Mouse (Mus musculus) hindbrain, embryonic 13.5 days (tissue): ENCODE results near the gene Oxsr1. TPM values are rescaled to one million over a fixed set of nuclear protein-coding genes. Genes with fewer than 3 reads are reported as not detected.
A peak's percentile ranks its signal among the peaks of the same experiment; 100 is the strongest.
"Not testable (repeated sequence)": the region's sequence is repeated elsewhere in the genome, so short reads cannot be mapped to it uniquely, and the experiment has no call there.

ENCODE experiments used
- ATAC-seq: fragments of 200-750 bp; cut with Nextera tagmentation; 2 replicates; pipeline ENCODE4 v1.8.0; 2017; ENCODE audit warnings: moderate TSS enrichment; ENCODE audit not compliant: low FRiP score
- H3K27ac ChIP-seq: fragments of 300-500 bp; sonication (generic); 2 replicates; pipeline ENCODE4 v1.5.1; 2015; ENCODE audit warnings: inconsistent platforms, mild to moderate bottlenecking, moderate library complexity
- H3K27me3 ChIP-seq: fragments of 300-500 bp; sonication (generic); 2 replicates; pipeline ENCODE4 v1.6.1; 2015; ENCODE audit warnings: mild to moderate bottlenecking, inconsistent platforms
- H3K36me3 ChIP-seq: fragments of 300-500 bp; sonication (generic); 2 replicates; pipeline ENCODE4 v1.6.1; 2015; ENCODE audit warnings: mild to moderate bottlenecking, inconsistent platforms
- H3K4me1 ChIP-seq: fragments of 300-500 bp; sonication (generic); replicated peaks from 2 replicates; pipeline ENCODE4 v1.6.1; 2015; ENCODE audit warnings: inconsistent platforms
- H3K4me2 ChIP-seq: fragments of 300-500 bp; sonication (generic); 2 replicates; pipeline ENCODE4 v1.6.1; 2015; ENCODE audit warnings: inconsistent platforms, mild to moderate bottlenecking, moderate library complexity
- H3K4me3 ChIP-seq: fragments of 300-500 bp; sonication (generic); 2 replicates; pipeline ENCODE4 v1.5.1; 2015; ENCODE audit warnings: mild to moderate bottlenecking, inconsistent platforms
- H3K9ac ChIP-seq: fragments of 300-500 bp; sonication (generic); 2 replicates; pipeline ENCODE4 v1.6.1; 2015; ENCODE audit warnings: mild to moderate bottlenecking, inconsistent platforms
- H3K9me3 ChIP-seq: fragments of 300-500 bp; sonication (generic); 2 replicates; pipeline ENCODE4 v1.6.1; 2016; ENCODE audit warnings: inconsistent platforms
- WGBS: fragments of 180-500 bp; shearing (Covaris S2); methylation state at CpG from one replicate; pipeline ENCODE4 v1.1.7; 2015; 5-methylcytosine and 5-hydroxymethylcytosine counted together
- polyA plus RNA-seq: library from polyadenylated mRNA; unstranded; fragments of >200 nt; fragmentation: Nextera tagmentation; extraction: Ambion mirVana; gene quantifications from 2 replicates; pipeline ENCODE4 v1.2.1, GENCODE M21; 2015

Oxsr1 gene
- polyA plus RNA-seq, 1 experiment from 2014 or later = 11.8 TPM

DNA sequence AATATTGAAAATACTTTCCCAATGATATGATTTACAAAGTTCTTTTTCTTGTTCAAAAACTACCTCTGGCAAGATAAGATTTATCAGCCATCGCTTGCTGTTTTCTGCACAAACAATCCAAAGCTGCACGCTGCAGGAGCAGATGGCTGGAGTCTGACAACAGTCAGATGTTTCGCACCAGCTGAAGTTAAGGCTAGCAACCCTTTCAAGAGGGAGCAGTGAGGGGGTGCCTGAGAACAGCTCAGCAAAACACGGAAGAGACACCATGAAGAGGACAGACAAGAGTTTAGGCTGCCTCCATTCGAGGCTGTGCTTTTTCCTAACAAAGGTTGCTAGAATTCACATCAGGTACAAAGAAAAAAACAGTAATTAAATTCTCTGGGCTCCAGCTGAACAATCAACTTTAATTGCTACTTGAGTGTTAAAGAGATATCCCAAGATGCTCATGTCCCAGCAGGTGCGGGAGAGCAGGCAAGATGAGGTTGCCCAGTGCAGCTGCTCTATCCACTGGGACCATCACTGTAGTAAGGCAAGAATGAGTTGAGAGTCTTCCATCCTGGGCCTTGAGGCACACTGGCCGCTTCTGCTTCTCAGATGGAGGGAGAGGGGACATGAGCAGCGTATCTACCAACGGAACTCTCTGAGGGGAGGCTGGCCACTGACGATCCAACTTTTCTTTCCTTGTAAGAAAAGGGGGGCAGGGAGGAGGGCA, 81.8 kb downstream of the Oxsr1 start:
- 76% methylated on average over 10 of the region's 10 CpGs for WGBS
- Histone ChIP-seq H3K27ac (0 out of 2 replicates have a peak overlapping the region, but pooled peaks have one; percentile 60), H3K4me2 (no peak overlapping the region), H3K9me3 (no peaks in the 10 kb centered on the region), H3K27me3 (no peaks in the 10 kb centered on the region), H3K4me3 (no peak overlapping the region), H3K9ac (no peak overlapping the region), H3K36me3 (peaks cover 60% of the 10 kb centered on the region), H3K4me1 (no peaks in the 10 kb centered on the region)
- no peak for ATAC-seq

DNA sequence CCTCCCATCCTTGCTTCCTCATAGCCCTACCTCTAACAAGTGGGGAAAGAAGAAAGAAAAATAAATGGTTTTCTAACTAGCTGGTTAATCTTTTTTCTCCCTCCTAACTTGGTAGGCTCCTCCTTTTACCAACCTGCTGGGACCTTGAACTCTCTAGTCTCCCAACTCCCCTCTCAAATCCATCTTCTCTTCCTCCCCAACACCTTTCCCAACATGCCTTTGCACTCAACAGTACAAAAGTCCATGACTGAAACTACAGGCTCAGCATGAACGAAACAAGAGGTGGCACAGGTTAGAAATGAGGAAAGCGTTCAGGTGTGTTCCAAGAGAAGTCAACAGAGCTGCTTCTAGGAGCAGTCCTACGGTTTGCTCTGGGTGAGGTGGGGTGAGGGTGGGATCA, 83.0 kb downstream of the Oxsr1 start:
- Histone ChIP-seq H3K4me2 (no peak overlapping the region), H3K9me3 (no peaks in the 10 kb centered on the region), H3K27ac (no peak overlapping the region), H3K36me3 (peaks cover 55% of the 10 kb centered on the region), H3K27me3 (no peaks in the 10 kb centered on the region), H3K4me3 (no peak overlapping the region), H3K9ac (no peak overlapping the region), H3K4me1 (no peaks in the 10 kb centered on the region)
- ATAC-seq = no peak
- 95% methylated on average over 3 of the region's 3 CpGs for WGBS

DNA sequence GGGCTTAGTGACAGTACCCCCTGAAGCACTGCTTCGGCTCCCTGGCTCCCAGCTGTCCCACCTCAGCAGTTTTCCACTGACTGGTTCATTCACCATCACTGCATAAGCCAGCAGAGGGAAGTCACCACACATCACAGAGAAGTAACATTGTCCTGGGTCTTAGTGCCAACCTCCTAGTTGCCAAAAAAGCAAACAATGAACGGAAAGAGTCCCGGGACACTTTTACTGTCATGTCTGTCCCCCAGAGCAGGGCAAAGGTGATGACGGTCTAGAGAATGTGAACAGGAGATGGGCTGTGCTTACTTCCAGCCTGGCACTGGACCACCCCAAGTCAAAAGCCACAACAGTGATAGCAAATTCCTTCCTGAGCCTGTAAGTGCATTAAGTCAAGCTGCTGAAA, 83.4 kb downstream of the Oxsr1 start:
- H3K36me3 ChIP-seq = peaks cover 50% of the 10 kb centered on the region
- WGBS = 93% methylated on average over 4 of the region's 4 CpGs
- no peak for ATAC-seq

DNA sequence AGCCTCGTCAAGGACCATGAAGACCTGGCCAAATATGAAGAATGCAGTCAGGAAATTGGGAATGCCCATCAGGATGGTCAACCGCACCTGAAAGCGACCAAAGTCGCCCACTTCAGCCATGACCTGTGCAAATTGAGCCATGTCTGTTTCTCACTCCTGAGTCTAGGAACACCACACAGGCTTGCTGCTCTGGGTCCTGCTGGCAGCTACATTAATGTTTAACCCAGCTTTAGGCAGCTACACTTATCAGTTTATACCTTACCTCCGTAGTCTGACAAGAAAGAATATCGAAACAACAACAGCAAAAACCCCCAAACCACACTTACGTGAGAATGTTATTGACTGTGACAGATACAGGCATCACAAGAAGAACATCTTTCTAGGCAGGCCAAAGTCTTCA, 90.7 kb downstream of the Oxsr1 start:
- Histone ChIP-seq H3K4me3 (no peak overlapping the region), H3K4me2 (no peak overlapping the region), H3K4me1 (no peaks in the 10 kb centered on the region), H3K9me3 (no peaks in the 10 kb centered on the region), H3K9ac (no peak overlapping the region), H3K36me3 (peaks cover 7% of the 10 kb centered on the region), H3K27ac (no peak overlapping the region), H3K27me3 (no peaks in the 10 kb centered on the region)
- 96% methylated on average over 7 of the region's 7 CpGs for WGBS
- no peak for ATAC-seq

More for the DNA sequence above, 83.4 kb downstream of the Oxsr1 start:
- H3K4me2 ChIP-seq = no peak overlapping the region
- no peaks in the 10 kb centered on the region for H3K9me3 ChIP-seq
- no peak overlapping the region for H3K9ac ChIP-seq
- H3K27me3 ChIP-seq = no peaks in the 10 kb centered on the region
- no peak overlapping the region for H3K27ac ChIP-seq
- no peak overlapping the region for H3K4me3 ChIP-seq
- H3K4me1 ChIP-seq = no peaks in the 10 kb centered on the region

DNA sequence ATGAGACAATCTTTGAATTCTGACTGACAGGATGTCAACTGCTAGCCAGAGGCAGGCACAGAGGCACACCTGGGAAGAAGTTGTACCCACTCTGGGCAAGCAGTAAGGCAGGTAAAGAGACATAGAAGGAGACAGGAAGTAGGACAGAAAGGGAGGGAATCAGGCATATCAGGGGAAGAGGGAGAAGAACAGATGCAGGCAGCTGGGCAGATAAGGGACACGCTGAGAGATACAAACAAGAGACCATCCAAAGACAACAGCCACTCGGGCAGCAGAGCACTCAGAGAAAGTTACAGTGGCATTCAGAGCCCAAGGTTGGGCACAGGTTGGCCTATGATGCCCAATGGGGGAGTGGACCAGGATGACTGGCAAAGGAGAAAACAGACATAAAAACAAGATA, 91.4 kb downstream of the Oxsr1 start:
- Histone ChIP-seq H3K4me3 (no peak overlapping the region), H3K9ac (no peak overlapping the region), H3K36me3 (peaks cover 11% of the 10 kb centered on the region), H3K9me3 (no peaks in the 10 kb centered on the region), H3K27me3 (no peaks in the 10 kb centered on the region), H3K4me1 (no peaks in the 10 kb centered on the region), H3K4me2 (no peak overlapping the region), H3K27ac (no peak overlapping the region)
- WGBS = 89% methylated on average over 2 of the region's 2 CpGs
- no peak for ATAC-seq

DNA sequence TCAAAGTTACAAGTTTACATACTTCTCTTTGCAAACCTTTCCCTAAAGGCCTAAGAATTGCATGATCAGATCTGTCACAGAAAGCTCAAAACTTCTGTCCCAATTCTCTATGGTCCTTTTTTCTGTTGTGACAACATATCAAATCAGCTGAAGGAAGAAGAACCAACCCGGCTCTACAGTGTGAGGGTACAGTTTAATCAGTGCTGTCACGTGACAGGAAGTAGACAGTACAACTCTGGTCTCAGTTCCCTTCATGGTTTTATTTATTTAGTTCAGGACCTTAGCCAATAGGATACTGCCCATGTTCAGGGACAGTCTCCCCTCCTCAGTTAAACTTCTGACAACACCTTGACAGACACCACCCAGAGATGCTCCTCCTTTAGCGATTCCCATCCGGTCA, 102.0 kb downstream of the Oxsr1 start:
- WGBS = 91% methylated on average over 4 of the region's 4 CpGs
- Histone ChIP-seq H3K4me1 (no peaks in the 10 kb centered on the region), H3K27ac (no peak overlapping the region), H3K9me3 (no peaks in the 10 kb centered on the region; the same call in 1 of the 2 replicates), H3K4me2 (no peak overlapping the region), H3K9ac (no peak overlapping the region), H3K36me3 (peaks cover 49% of the 10 kb centered on the region), H3K4me3 (no peak overlapping the region), H3K27me3 (no peaks in the 10 kb centered on the region)
- ATAC-seq = no peak

DNA sequence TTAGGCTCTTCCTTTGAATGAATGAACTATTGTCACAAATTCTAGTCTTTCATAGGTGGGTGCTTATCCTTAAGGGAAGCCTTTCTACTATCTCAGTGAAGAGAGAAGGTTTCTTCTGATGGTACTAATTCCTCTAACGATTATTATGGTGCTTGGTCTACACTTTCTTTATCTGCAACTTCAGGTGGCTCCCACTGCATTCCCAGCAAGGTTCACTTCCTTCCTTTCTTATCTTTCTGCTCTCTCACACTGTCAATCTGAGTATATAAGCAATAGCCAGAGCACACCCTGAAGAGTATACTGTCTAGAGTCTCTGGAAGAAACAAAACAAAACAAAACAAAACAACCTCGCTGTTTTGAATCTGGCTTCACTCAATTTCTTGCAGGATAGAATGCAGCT, 102.6 kb downstream of the Oxsr1 start:
- WGBS = 93% methylated on average over 2 of the region's 2 CpGs
- ATAC-seq = no peak

DNA sequence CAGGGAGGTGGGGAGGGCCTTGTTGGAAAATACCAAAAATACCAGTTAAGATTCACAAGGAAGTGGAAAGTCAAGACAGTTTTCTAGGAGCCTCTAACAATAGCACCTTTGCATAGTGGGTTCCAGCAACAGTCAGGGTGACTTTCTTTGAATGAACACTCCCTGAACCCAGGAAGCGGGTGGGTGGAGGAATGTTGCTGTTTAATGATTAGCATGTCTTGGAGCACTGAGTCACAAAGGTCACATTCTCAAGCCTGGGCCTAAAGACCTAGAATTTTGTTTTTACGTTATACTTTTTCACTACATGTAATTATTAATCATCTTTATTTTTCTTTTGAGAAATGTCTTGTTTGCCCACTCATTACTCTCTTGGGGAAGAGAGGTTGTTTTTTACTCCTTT, 106.9 kb downstream of the Oxsr1 start:
- H3K9me3 ChIP-seq, H3K9ac ChIP-seq, H3K4me2 ChIP-seq, H3K27me3 ChIP-seq, H3K27ac ChIP-seq, H3K4me1 ChIP-seq, ATAC-seq, H3K4me3 ChIP-seq: not testable (repeated sequence)
- peaks cover 29% of the 10 kb centered on the region for H3K36me3 ChIP-seq
- WGBS = 91% methylated on average over 2 of the region's 2 CpGs

More for the DNA sequence above, 102.6 kb downstream of the Oxsr1 start:
- Histone ChIP-seq H3K27ac (no peak overlapping the region), H3K4me2 (no peak overlapping the region), H3K4me3 (no peak overlapping the region), H3K9me3 (no peaks in the 10 kb centered on the region; the same call in 1 of the 2 replicates), H3K27me3 (no peaks in the 10 kb centered on the region), H3K9ac (no peak overlapping the region), H3K36me3 (peaks cover 45% of the 10 kb centered on the region), H3K4me1 (no peaks in the 10 kb centered on the region)

DNA sequence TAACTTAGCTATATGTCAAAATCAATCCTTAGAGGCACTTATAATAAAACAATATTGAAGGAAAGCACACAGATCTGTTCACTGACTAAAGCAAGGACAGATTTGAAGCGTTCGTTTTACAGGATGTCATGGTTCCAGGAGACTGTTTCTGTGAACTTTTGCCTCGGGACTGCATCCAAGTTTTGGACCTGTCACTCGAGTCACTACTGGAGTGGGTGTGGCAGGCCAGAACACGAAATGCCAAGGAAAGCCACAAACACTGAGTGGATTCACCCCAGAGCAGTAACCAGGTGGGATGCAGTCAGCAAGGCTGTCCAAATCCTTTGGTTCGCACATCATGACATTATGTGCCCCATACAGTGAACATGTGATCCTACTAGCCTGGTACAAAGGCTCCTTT, 107.6 kb downstream of the Oxsr1 start:
- Histone ChIP-seq H3K27me3 (no peaks in the 10 kb centered on the region), H3K9ac (no peak overlapping the region), H3K4me3 (no peak overlapping the region), H3K4me1 (no peaks in the 10 kb centered on the region), H3K27ac (no peak overlapping the region), H3K9me3 (no peaks in the 10 kb centered on the region), H3K36me3 (peaks cover 24% of the 10 kb centered on the region), H3K4me2 (no peak overlapping the region)
- ATAC-seq = no peak
- WGBS = 94% methylated on average over 6 of the region's 6 CpGs

DNA sequence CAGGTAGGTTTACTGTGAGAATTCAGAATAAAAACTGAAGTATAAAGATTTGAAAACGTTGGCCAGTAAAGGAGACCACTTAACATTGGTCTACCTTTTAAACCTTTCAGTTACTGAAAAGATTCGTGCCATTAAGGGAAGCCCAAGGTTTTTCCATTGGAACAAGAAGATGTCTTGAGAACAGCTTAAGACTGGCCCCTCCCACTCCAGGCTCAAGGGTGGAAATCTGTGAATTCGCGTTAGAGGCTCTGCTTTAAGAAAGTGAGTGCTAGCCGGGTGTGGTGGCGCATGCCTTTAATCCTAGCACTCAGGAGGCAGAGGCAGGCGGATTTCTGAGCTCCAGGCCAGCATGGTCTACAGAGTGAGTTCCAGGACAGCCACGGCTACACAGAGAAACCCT, 109.2 kb downstream of the Oxsr1 start:
- H3K27ac ChIP-seq = no peak overlapping the region

DNA sequence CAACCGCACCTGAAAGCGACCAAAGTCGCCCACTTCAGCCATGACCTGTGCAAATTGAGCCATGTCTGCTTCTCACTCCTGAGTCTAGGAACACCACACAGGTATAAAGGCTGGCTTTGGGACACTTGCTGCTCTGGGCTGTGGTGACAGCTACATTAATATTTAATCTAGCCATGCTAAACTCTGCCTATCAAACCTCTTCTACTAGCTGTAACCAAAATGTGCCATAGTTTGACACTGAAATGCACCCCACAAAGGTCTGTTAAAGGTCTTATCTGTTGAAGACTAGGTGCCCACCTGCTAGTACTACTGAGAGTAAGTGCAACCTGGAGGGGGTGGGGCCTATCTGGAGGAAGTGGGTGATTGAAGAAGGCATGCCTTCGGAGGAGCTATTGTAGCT, 113.2 kb downstream of the Oxsr1 start, which contains the start of gene Slc22a13:
Gene Slc22a13 (minus strand): TSS at position 101 of the 400 bp plus-strand sequence.
- no peaks in the 10 kb centered on the region for H3K36me3 ChIP-seq
- no peak within 1 kb of the TSS for H3K4me2 ChIP-seq
- peaks cover 8% of the 10 kb centered on the region; the same call in 1 of the 2 replicates for H3K9me3 ChIP-seq
- no peak within 1 kb of the TSS for H3K9ac ChIP-seq
- no peak within 1 kb of the TSS for H3K27ac ChIP-seq
- H3K4me3 ChIP-seq = no peak within 1 kb of the TSS
- H3K27me3 ChIP-seq = no peaks in the 10 kb centered on the region
- no peaks in the 10 kb centered on the region for H3K4me1 ChIP-seq
- WGBS = 94% methylated on average over 4 of the region's 4 CpGs
- no peak for ATAC-seq

More for the DNA sequence above, 109.2 kb downstream of the Oxsr1 start:
- no peak overlapping the region for H3K4me3 ChIP-seq
- H3K36me3 ChIP-seq = peaks cover 10% of the 10 kb centered on the region
- H3K27me3 ChIP-seq = no peaks in the 10 kb centered on the region
- no peak overlapping the region for H3K4me2 ChIP-seq
- H3K4me1 ChIP-seq = no peaks in the 10 kb centered on the region
- 82% methylated on average over 8 of the region's 8 CpGs for whole genome bisulfite sequencing
- no peak overlapping the region for H3K9ac ChIP-seq
- ATAC-seq = no peak
- H3K9me3 ChIP-seq = no peaks in the 10 kb centered on the region

DNA sequence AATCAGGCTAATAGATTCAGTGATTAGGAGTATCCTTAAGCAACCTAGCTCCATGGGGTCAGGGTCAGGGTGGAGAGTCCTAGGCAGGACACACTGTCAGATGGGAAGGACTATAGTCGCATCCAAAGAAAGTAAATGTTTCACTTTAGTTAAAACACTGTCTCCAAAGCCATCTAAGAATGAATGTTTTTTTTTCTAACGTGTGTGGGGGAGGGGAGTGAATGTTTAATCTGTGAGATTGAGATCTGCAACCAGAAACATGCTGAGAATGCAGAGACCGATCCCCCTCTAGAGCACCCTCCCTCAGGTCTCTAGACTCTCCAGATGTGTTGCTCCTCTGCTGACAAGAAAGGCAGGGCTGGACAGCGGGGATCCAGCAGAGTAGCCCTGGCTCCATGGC, 115.1 kb downstream of the Oxsr1 start:
- no peaks in the 10 kb centered on the region for H3K27me3 ChIP-seq
- WGBS = 80% methylated on average over 4 of the region's 4 CpGs
- H3K9me3 ChIP-seq = peaks cover 16% of the 10 kb centered on the region; the same call in 1 of the 2 replicates
- no peak overlapping the region for H3K4me2 ChIP-seq
- no peak for ATAC-seq
- H3K4me1 ChIP-seq = no peaks in the 10 kb centered on the region
- H3K9ac ChIP-seq = no peak overlapping the region
- no peak overlapping the region for H3K4me3 ChIP-seq
- H3K27ac ChIP-seq = no peak overlapping the region
- H3K36me3 ChIP-seq = no peaks in the 10 kb centered on the region

DNA sequence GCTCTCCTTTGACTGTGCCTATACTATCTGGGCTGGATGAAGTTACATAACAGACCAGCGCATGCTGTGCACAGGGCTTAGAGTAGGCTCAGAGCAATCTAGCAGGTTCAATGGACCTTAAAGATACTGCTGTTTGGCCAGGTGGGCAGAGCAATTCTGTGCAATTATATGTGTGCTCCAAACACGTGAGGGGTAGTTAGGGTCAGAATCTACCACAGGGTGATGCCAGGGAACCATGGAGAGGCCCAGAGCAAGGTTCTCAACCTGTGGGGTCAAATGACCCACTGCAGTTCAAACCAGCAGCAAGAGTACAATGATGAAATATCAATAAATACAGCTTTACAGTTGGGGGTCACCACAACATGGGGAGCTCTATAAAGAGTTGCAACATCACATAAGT, 115.6 kb downstream of the Oxsr1 start:
- no peaks in the 10 kb centered on the region for H3K36me3 ChIP-seq
- WGBS = 82% methylated on average over 2 of the region's 2 CpGs
- H3K4me2 ChIP-seq = no peak overlapping the region
- H3K4me3 ChIP-seq = no peak overlapping the region
- H3K9ac ChIP-seq = no peak overlapping the region
- no peaks in the 10 kb centered on the region for H3K4me1 ChIP-seq
- H3K27ac ChIP-seq = no peak overlapping the region
- peaks cover 16% of the 10 kb centered on the region; the same call in 1 of the 2 replicates for H3K9me3 ChIP-seq
- H3K27me3 ChIP-seq = no peaks in the 10 kb centered on the region
- no peak for ATAC-seq
